Mouse (Mus musculus) CH12.LX (cell line): Measurements from ENCODE around the gene Malrd1. TPM values are rescaled to one million over a fixed set of nuclear protein-coding genes. Genes with fewer than 3 reads are reported as not detected.
"Not testable (repeated sequence)": the region's sequence is repeated elsewhere in the genome, so short reads cannot be mapped to it uniquely, and the experiment has no call there.

ENCODE experiments used
- DNase-seq: peaks from one replicate; pipeline ENCODE4 v3.0.0-alpha.2; 2013; ENCODE audit errors: extremely low read depth
- H3K27ac ChIP-seq: 2 replicates; pipeline ENCODE4 v1.5.1; 2012; ENCODE audit warnings: low read depth, mild to moderate bottlenecking, control low read depth, moderate library complexity; ENCODE audit not compliant: insufficient read depth
- H3K27me3 ChIP-seq: replicated peaks from 2 replicates; pipeline ENCODE3; 2012; ENCODE audit warnings: inconsistent platforms
- H3K36me3 ChIP-seq, 2 experiments: replicated peaks in 1 of 2; 2 replicates each; pipeline versions ENCODE3 to v1.6.1; 2012; ENCODE audit warnings: inconsistent platforms in 1 of 2, low read length in 1 of 2, mild to moderate bottlenecking in 1 of 2, mixed read lengths in 1 of 2, moderate library complexity in 1 of 2; ENCODE audit not compliant: control insufficient read depth in 1 of 2, insufficient read depth in 1 of 2
- H3K4me1 ChIP-seq, 2 experiments: 2 replicates each; pipeline ENCODE4 v1.6.1; 2012; ENCODE audit warnings: inconsistent platforms in 1 of 2, moderate library complexity in 1 of 2; ENCODE audit not compliant: insufficient read depth in 2 of 2, control insufficient read depth in 1 of 2
- H3K4me2 ChIP-seq: 2 replicates; pipeline ENCODE4 v1.6.1; 2012; ENCODE audit warnings: low read depth, mild to moderate bottlenecking, control low read depth; ENCODE audit not compliant: poor library complexity, insufficient read depth, severe bottlenecking
- H3K4me3 ChIP-seq, 3 experiments: fragments of 150-350 bp in 1 of 3; sonication (generic) in 1 of 3; replicated peaks in 1 of 3; 2 replicates each; pipeline versions ENCODE3 to v1.5.1; 2011 to 2012; ENCODE audit warnings: low read depth in 2 of 3, low read length in 2 of 3, mild to moderate bottlenecking in 2 of 3, moderate library complexity in 2 of 3, control low read depth in 1 of 3, improper control_type of control experiment in 1 of 3, inconsistent platforms in 1 of 3, mixed read lengths in 1 of 3; ENCODE audit not compliant: poor library complexity in 1 of 3
- H3K79me2 ChIP-seq: replicated peaks from 2 replicates; pipeline ENCODE4 v1.6.1; 2012; ENCODE audit warnings: mild to moderate bottlenecking, moderate library complexity; ENCODE audit not compliant: control insufficient read depth, poor library complexity, insufficient read depth, severe bottlenecking; ENCODE audit errors: extremely low read depth
- H3K9ac ChIP-seq: 2 replicates; pipeline ENCODE4 v1.6.1; 2012; ENCODE audit warnings: low read depth, mild to moderate bottlenecking, control low read depth, moderate library complexity; ENCODE audit not compliant: insufficient read depth
- H3K9me3 ChIP-seq: replicated peaks from 2 replicates; pipeline ENCODE3; 2012; ENCODE audit warnings: low read length, inconsistent platforms, mixed read lengths
- CHD1 ChIP-seq: IDR thresholded peaks from 2 replicates; pipeline ENCODE4 v1.6.1; 2012; ENCODE audit warnings: low read depth, low read length, improper control_type of control experiment, inconsistent platforms
- CTCF ChIP-seq, 2 experiments: IDR thresholded peaks in 1 of 2; conservative IDR thresholded peaks in 1 of 2; 2 replicates each; pipeline ENCODE4 v1.5.1; 2011 to 2012; ENCODE audit warnings: low read depth in 2 of 2, low read length in 2 of 2, improper control_type of control experiment in 1 of 2, inconsistent platforms in 1 of 2, mild to moderate bottlenecking in 1 of 2, moderate library complexity in 1 of 2
- E2F4 ChIP-seq: IDR thresholded peaks from 2 replicates; pipeline ENCODE4 v1.6.1; 2011; ENCODE audit warnings: low read depth, low read length, improper control_type of control experiment; ENCODE audit not compliant: insufficient replicate concordance
- ELF1 ChIP-seq: IDR thresholded peaks from 2 replicates; pipeline ENCODE4 v1.6.1; 2014; ENCODE audit warnings: low read depth, mild to moderate bottlenecking, inconsistent platforms, low read length, improper control_type of control experiment
- EP300 ChIP-seq: IDR thresholded peaks from 2 replicates; pipeline ENCODE4 v1.6.1; 2011; ENCODE audit warnings: low read length, improper control_type of control experiment
- ETS1 ChIP-seq: conservative IDR thresholded peaks from 2 replicates; pipeline ENCODE4 v1.6.1; 2012; ENCODE audit warnings: low read depth, mild to moderate bottlenecking, inconsistent platforms, low read length, improper control_type of control experiment, moderate library complexity
- GABPA ChIP-seq: IDR thresholded peaks from 2 replicates; pipeline ENCODE4 v1.6.1; 2012; ENCODE audit warnings: low read depth, low read length, improper control_type of control experiment, inconsistent platforms; ENCODE audit not compliant: insufficient replicate concordance
- HCFC1 ChIP-seq: IDR thresholded peaks from 2 replicates; pipeline ENCODE4 v1.6.1; 2012; ENCODE audit warnings: low read depth, mild to moderate bottlenecking, inconsistent platforms, low read length, improper control_type of control experiment
- IRF4 ChIP-seq: IDR thresholded peaks from 2 replicates; pipeline ENCODE4 v1.6.1; 2014; ENCODE audit warnings: low read depth, mild to moderate bottlenecking, inconsistent platforms, low read length, improper control_type of control experiment
- KAT2A ChIP-seq: IDR thresholded peaks from 2 replicates; pipeline ENCODE4 v1.6.1; 2012; ENCODE audit warnings: low read length, improper control_type of control experiment, inconsistent platforms; ENCODE audit not compliant: insufficient replicate concordance
- MAFK ChIP-seq: IDR thresholded peaks from 2 replicates; pipeline ENCODE4 v1.6.1; 2011; ENCODE audit warnings: low read length, improper control_type of control experiment; ENCODE audit not compliant: insufficient replicate concordance
- MAZ ChIP-seq: IDR thresholded peaks from 2 replicates; pipeline ENCODE4 v1.6.1; 2012; ENCODE audit warnings: low read depth, mild to moderate bottlenecking, inconsistent platforms, low read length, improper control_type of control experiment, moderate library complexity
- MEF2A ChIP-seq: IDR thresholded peaks from 2 replicates; pipeline ENCODE4 v1.6.1; 2014; ENCODE audit warnings: low read depth, mild to moderate bottlenecking, inconsistent platforms, low read length, improper control_type of control experiment, borderline replicate concordance
- MYC ChIP-seq: IDR thresholded peaks from 2 replicates; pipeline ENCODE4 v1.6.1; 2011; ENCODE audit warnings: low read depth, mild to moderate bottlenecking, improper control_type of control experiment, low read length
- NELFE ChIP-seq: IDR thresholded peaks from 2 replicates; pipeline ENCODE4 v1.6.1; 2011; ENCODE audit warnings: low read depth, low read length, improper control_type of control experiment
- PAX5 ChIP-seq: IDR thresholded peaks from 2 replicates; pipeline ENCODE4 v1.6.1; 2012; ENCODE audit warnings: low read length, inconsistent platforms, mixed read lengths
- POLR2A ChIP-seq: IDR thresholded peaks from 2 replicates; pipeline ENCODE4 v1.6.1; 2011; ENCODE audit warnings: low read depth, mild to moderate bottlenecking, improper control_type of control experiment, low read length
- POLR2AphosphoS2 ChIP-seq: IDR thresholded peaks from 2 replicates; pipeline ENCODE4 v1.6.1; 2011; ENCODE audit warnings: low read depth, low read length, improper control_type of control experiment
- RCOR1 ChIP-seq: conservative IDR thresholded peaks from 2 replicates; pipeline ENCODE4 v1.6.1; 2012; ENCODE audit warnings: low read depth, mild to moderate bottlenecking, inconsistent platforms, low read length, improper control_type of control experiment
- SIN3A ChIP-seq: IDR thresholded peaks from 2 replicates; pipeline ENCODE4 v1.6.1; 2012; ENCODE audit warnings: low read length, improper control_type of control experiment, inconsistent platforms
- SMC3 ChIP-seq: IDR thresholded peaks from 2 replicates; pipeline ENCODE4 v1.6.1; 2011; ENCODE audit warnings: low read depth, low read length, improper control_type of control experiment
- TBP ChIP-seq: conservative IDR thresholded peaks from 2 replicates; pipeline ENCODE4 v1.6.1; 2011; ENCODE audit warnings: low read depth, low read length, improper control_type of control experiment
- TCF12 ChIP-seq: IDR thresholded peaks from 2 replicates; pipeline ENCODE4 v1.6.1; 2014; ENCODE audit warnings: low read depth, mild to moderate bottlenecking, inconsistent platforms, low read length, improper control_type of control experiment
- UBTF ChIP-seq: IDR thresholded peaks from 2 replicates; pipeline ENCODE4 v1.6.1; 2012; ENCODE audit warnings: low read depth, mild to moderate bottlenecking, inconsistent platforms, low read length, improper control_type of control experiment, moderate library complexity
- USF1 ChIP-seq: IDR thresholded peaks from 2 replicates; pipeline ENCODE4 v1.6.1; 2014; ENCODE audit warnings: low read depth, mild to moderate bottlenecking, inconsistent platforms, low read length, improper control_type of control experiment
- USF2 ChIP-seq: conservative IDR thresholded peaks from 2 replicates; pipeline ENCODE4 v1.6.1; 2011; ENCODE audit warnings: low read depth, low read length, improper control_type of control experiment
- ZKSCAN1 ChIP-seq: IDR thresholded peaks from 2 replicates; pipeline ENCODE4 v1.6.1; 2012; ENCODE audit warnings: low read depth, inconsistent platforms, low read length, improper control_type of control experiment, borderline replicate concordance
- ZMIZ1 ChIP-seq: IDR thresholded peaks from 2 replicates; pipeline ENCODE4 v1.6.1; 2012; ENCODE audit warnings: low read depth, mild to moderate bottlenecking, inconsistent platforms, low read length, improper control_type of control experiment
- dilution Hi-C: fragments of 300-500 bp; cut with MboI; formaldehyde crosslinking; loops from 2 replicates; pipeline ENCODE4 v1.14.3; 2020; ENCODE audit warnings: low sequenced_read_pairs; ENCODE audit not compliant: extremely low pct_unique_long_range_greater_than_20kb, extremely low pct_ligation_motif_present
- in situ Hi-C: fragments of 300-500 bp; cut with MboI; formaldehyde crosslinking; loops from 3 replicates; pipeline ENCODE4 v1.14.3; 2019; ENCODE audit warnings: low sequenced_read_pairs, low pct_ligation_motif_present, low pct_unique_long_range_greater_than_20kb, mixed read lengths
- polyA plus RNA-seq: library from polyadenylated mRNA; unstranded; fragments of >175 nt; gene quantifications from 2 replicates; pipeline ENCODE4 v1.2.1, GENCODE M21; 2012; ENCODE audit warnings: low read depth; ENCODE audit not compliant: insufficient read length
- total RNA-seq, 2 experiments: library from RNA; depleted of rRNA; stranded (reverse); fragments of 300-350 nt in 1 of 2; fragments of >200 nt in 1 of 2; gene quantifications; 2 replicates each; pipeline ENCODE4 v1.2.3; 2012 to 2014

The Malrd1 gene
- total and polyA plus RNA-seq, 3 experiments: not detected

DNA sequence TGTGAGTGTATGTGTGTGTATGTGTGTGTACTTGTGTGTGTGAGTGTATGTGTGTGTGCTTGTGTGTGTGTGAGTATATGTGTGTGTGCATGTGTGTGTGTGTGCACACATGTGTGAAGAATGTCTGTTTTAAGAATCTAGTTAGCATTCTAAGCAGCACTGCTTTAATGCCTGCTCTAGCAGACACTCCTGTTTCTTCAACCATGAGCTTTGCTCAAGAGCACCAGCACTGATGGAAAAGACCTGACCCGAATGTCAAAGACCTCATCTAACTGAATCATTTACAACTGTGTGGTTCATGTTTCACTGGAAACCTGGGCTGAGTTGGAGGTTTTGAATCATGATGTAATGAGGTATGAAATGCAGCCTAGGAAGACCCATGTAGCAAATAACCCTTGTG, 406.1 kb downstream of the Malrd1 start:
- Histone ChIP-seq H3K79me2 (no peaks in the 10 kb centered on the region), H3K9ac (no peak overlapping the region)
- dilution Hi-C loops: no loop called here
- TF ChIP-seq USF2 (no peak), POLR2AphosphoS2 (no peak), KAT2A (no peak), MAZ (no peak), TCF12 (no peak), MAFK (no peak), PAX5 (no peak), ELF1 (no peak), SIN3A (no peak), IRF4 (no peak), SMC3 (no peak), TBP (no peak), UBTF (no peak), RCOR1 (no peak), MEF2A (no peak)
- TF ChIP-seq, all 38 proteins: peak for 0
- Histone ChIP-seq H3K36me3 (no peaks in the 10 kb centered on the region), H3K27ac (no peak overlapping the region), H3K4me2 (no peak overlapping the region), H3K4me3 (no peak overlapping the region), H3K27me3 (no peaks in the 10 kb centered on the region), H3K9me3 (no peaks in the 10 kb centered on the region), H3K4me1 (no peaks in the 10 kb centered on the region)
- DNase-seq: no peak
- in situ Hi-C loops: no loop called here

DNA sequence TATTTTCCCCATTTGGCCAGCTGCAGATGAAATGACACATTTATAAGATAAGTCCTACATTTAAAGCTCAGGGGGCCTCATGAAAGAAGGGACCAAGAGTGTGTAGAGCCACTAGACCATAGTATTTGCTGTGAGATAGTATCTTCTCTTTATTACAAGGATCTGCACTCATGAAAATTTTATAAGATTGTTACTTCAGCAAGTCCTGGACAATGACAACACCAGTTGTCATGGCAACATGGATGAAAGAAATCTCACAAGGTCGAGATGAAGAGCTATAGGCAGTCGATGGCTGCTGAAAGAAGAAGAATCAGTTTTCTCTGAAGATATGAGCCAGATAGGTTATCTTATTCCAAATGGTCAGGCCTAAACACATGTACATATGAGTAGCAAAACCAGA, 476.6 kb downstream of the Malrd1 start:
- Histone ChIP-seq H3K36me3 (no peaks in the 10 kb centered on the region), H3K4me1 (no peaks in the 10 kb centered on the region), H3K79me2 (no peaks in the 10 kb centered on the region)
- TF ChIP-seq MYC: no peak
- TF ChIP-seq POLR2AphosphoS2: no peak
- no peak for TF ChIP-seq UBTF
- no peak for TF ChIP-seq NELFE
- no peak for TF ChIP-seq KAT2A
- TF ChIP-seq CTCF (conservative IDR thresholded peaks at IDR 0.05 in 1 of 2, IDR thresholded peaks at IDR 0.05 in 1 of 2; ENCODE audit: low read depth in 2 of 2, low read length in 2 of 2): no peak
- no peak for TF ChIP-seq PAX5
- no peak for TF ChIP-seq USF1
- no peak for TF ChIP-seq RCOR1
- TF ChIP-seq HCFC1: no peak
- TF ChIP-seq CHD1: no peak
- TF ChIP-seq ZMIZ1: no peak
- TF ChIP-seq TCF12: no peak
- no peak for TF ChIP-seq GABPA
- no peak for TF ChIP-seq SMC3
- TF ChIP-seq POLR2A: no peak
- TF ChIP-seq EP300: no peak
- no peak for TF ChIP-seq ETS1
- TF ChIP-seq ZKSCAN1: no peak
- no peak for TF ChIP-seq E2F4
- TF ChIP-seq, all 38 proteins: peak for 0
- H3K27me3 ChIP-seq: no peaks in the 10 kb centered on the region
- DNase-seq: no peak
- dilution Hi-C loops (no loop called here), in situ Hi-C loops (no loop called here)
- H3K9me3 ChIP-seq: no peaks in the 10 kb centered on the region
- no peak overlapping the region for H3K4me2 ChIP-seq
- H3K9ac ChIP-seq: no peak overlapping the region
- H3K27ac ChIP-seq: no peak overlapping the region
- H3K4me3 ChIP-seq: no peak overlapping the region

DNA sequence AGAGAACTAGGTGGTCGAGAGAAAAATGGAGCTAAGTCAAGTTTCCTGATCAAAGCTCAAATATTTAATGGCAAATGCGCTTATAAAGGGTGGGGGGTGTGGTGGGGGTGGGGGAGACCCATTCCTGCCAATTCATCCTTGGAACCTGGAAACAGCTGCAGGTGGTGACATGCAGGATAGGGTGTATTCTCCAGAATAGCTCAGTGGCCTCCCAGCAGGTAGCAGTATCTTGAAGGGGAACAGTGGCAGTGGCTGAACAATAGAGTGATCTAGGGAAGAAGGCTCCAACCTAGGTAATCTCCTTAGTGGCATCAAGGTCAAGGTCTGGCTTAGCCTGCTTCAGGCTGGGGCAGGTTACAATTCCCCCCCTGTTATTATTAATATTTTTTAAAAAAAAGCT, 490.8 kb downstream of the Malrd1 start:
- H3K4me2 ChIP-seq, H3K79me2 ChIP-seq, dilution Hi-C loops, H3K9me3 ChIP-seq, H3K27ac ChIP-seq, H3K4me3 ChIP-seq, H3K4me1 ChIP-seq, H3K27me3 ChIP-seq, DNase-seq, in situ Hi-C loops, H3K36me3 ChIP-seq, H3K9ac ChIP-seq: not testable (repeated sequence)
